Mouse (Mus musculus) embryonic fibroblast, embryonic 13.5 days (primary cell): ENCODE measurements around the gene Epn2. TPM values are rescaled to one million over a fixed set of nuclear protein-coding genes. Genes with fewer than 3 reads are reported as not detected.

Source experiments
- H3K27ac ChIP-seq: 2 replicates; pipeline ENCODE4 v1.5.1; 2012; ENCODE audit warnings: low read length, control low read depth, inconsistent platforms; ENCODE audit not compliant: insufficient read depth
- H3K4me1 ChIP-seq: 2 replicates; pipeline ENCODE4 v1.6.1; 2011; ENCODE audit warnings: low read length; ENCODE audit not compliant: control insufficient read depth, insufficient read depth
- H3K4me3 ChIP-seq: 2 replicates; pipeline ENCODE4 v1.5.1; 2011; ENCODE audit warnings: mild to moderate bottlenecking, control low read depth, low read length; ENCODE audit not compliant: insufficient read depth
- CTCF ChIP-seq: IDR thresholded peaks from 2 replicates; pipeline ENCODE4 v1.5.1; 2011; ENCODE audit warnings: mild to moderate bottlenecking, control low read depth, low read length, moderate library complexity, borderline replicate concordance; ENCODE audit not compliant: insufficient read depth
- POLR2A ChIP-seq: IDR thresholded peaks from 2 replicates; pipeline ENCODE4 v1.6.1; 2011; ENCODE audit warnings: low read depth, mild to moderate bottlenecking, control low read depth, low read length, moderate library complexity
- polyA plus RNA-seq: library from polyadenylated mRNA; stranded (reverse); fragments of >200 nt; gene quantifications from 2 replicates; pipeline ENCODE4 v1.2.4, GENCODE M21; 2011; ENCODE audit warnings: low read depth; ENCODE audit not compliant: missing spikeins, insufficient read length

The Epn2 gene
- polyA plus RNA-seq, 1 experiment: 34.8 TPM

DNA sequence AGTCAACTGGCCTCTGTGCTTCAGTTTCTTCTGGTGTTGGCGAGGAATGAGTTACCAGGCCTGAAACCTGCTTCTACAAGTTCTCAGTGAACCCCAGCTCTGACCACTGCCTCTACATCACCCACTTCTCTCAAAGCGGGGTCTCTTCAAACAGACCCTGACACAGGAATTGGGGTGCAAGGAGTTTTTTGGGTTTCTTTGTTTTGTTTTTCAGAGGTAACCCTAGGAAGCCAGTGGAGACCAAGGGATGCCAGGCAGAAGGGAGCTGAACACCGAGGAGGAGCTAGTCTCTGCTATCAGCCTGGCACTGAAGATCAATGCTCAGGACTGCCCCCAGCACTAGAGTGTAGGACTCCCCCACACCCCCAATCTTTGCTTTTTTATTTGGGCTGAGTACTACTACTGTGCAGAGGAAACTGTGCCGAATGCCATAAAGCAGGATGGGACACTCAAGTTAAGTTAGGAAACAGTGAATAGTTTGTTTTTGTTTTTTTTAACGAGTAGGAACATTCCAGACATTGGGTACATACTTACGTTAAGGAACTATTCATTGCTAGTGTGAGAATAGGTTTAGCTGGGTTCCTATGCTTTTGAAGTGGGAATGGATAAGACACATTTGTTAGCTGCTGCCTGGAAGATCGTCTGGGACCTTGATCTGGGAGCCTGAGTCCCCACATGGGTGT is 37.9 kb upstream of the Epn2 start:
- no peak for TF ChIP-seq CTCF
- no peak for TF ChIP-seq POLR2A
- Histone ChIP-seq H3K27ac (peak overlapping the region; percentile 89; the same call in 1 of the 2 replicates), H3K4me3 (no peak overlapping the region), H3K4me1 (peaks cover 9% of the 10 kb centered on the region; the same call in 1 of the 2 replicates)

- TF ChIP-seq POLR2A (no peak), CTCF (no peak)
- Histone ChIP-seq H3K27ac (peak overlapping the region; percentile 89), H3K4me1 (peaks cover 9% of the 10 kb centered on the region; the same call in 1 of the 2 replicates), H3K4me3 (no peak overlapping the region)
Measured at GRCm38 (mm10) chr11:61616523-61617292, 37.2 kb upstream of the Epn2 start.

DNA sequence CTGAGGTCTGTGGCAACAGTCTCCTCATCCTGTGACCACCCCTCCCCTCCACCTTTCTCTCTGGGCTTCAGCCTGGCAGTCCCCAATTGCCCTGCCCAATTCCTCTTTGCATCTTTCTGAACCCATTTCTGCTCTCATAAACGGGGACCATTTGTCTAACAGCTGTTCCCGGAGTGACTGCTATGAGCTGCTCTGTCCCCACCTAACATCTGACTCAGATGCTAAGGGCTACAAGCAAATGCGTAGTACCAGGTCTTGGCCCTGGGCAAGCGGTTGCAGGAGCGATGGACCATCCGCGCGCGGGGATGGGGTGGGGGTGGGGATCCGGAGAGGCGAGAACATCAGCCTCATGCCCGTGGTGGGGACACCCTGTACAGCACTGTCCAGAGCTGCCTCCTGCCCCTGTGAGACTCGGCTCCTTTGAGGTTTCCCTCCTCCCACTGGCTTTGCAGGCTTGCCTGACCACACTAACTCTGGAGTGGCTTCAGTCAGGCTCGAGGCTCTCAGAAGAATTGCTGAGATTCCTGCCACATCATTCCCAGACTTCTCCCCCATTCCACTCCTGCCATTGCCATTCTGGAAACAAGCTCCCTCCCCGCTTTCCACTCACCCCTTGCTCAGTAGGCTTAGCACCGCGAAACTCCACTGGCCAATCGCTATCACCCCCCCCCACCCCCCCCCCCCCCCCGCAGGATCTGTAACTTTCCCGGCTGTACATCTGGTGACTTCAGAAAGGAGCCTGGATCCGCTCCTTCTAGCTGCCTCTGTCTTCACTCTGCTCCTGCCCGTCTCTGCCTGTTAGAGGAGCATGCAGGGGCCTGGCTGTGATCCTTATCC is 36.4 kb upstream of the Epn2 start:
- Histone ChIP-seq H3K4me1 (peaks cover 9% of the 10 kb centered on the region; the same call in 1 of the 2 replicates), H3K27ac (peak overlapping the region; percentile 89), H3K4me3 (no peak overlapping the region)
- TF ChIP-seq CTCF (no peak), POLR2A (peak; percentile 89)

- TF ChIP-seq POLR2A (no peak), CTCF (no peak)
- no peak overlapping the region for H3K27ac ChIP-seq
- peaks cover 9% of the 10 kb centered on the region; the same call in 1 of the 2 replicates for H3K4me1 ChIP-seq
- no peak overlapping the region for H3K4me3 ChIP-seq
Measured at GRCm38 (mm10) chr11:61614401-61614800, 34.9 kb upstream of the Epn2 start.

- Histone ChIP-seq H3K27ac (no peak overlapping the region), H3K4me1 (peaks cover 6% of the 10 kb centered on the region; the same call in 1 of the 2 replicates), H3K4me3 (no peak overlapping the region)
- TF ChIP-seq POLR2A: no peak
- TF ChIP-seq CTCF: no peak
Measured at GRCm38 (mm10) chr11:61612116-61612635, 32.7 kb upstream of the Epn2 start.

DNA sequence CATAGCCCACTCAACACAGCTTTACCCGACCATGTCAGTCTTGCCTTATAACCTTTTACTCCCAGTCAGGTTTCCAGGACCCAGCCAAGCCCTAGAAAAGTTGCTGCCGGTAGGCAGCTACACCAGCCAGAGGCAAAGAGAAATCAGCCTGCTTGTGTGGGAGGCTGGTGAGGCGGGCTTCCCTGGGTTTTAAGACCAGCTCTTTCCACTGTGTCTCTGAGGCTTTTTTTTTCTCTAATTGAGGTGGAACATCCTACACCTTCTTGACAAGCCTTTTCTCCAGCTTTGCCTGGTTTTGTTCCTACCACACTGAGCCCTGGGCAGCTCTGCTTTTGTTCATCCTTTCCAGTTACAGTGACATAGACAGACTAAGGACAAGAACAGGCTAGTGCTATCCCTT is 31.7 kb upstream of the Epn2 start:
- Histone ChIP-seq H3K4me1 (no peaks in the 10 kb centered on the region), H3K4me3 (no peak overlapping the region)
- no peak for TF ChIP-seq POLR2A
- no peak for TF ChIP-seq CTCF

GRCm38 (mm10) chr11:61608072-61608471 is 28.6 kb upstream of the Epn2 start:
- Histone ChIP-seq H3K27ac (no peak overlapping the region; the same call in 1 of the 2 replicates), H3K4me1 (no peaks in the 10 kb centered on the region), H3K4me3 (no peak overlapping the region)
- no peak for TF ChIP-seq POLR2A
- TF ChIP-seq CTCF: no peak

More for the DNA sequence above, 31.7 kb upstream of the Epn2 start:
- H3K27ac ChIP-seq: no peak overlapping the region

GRCm38 (mm10) chr11:61602705-61603104 is 23.2 kb upstream of the Epn2 start:
- no peaks in the 10 kb centered on the region for H3K4me1 ChIP-seq
- TF ChIP-seq CTCF (no peak), POLR2A (no peak)
- H3K27ac ChIP-seq: no peak overlapping the region
- H3K4me3 ChIP-seq: no peak overlapping the region

DNA sequence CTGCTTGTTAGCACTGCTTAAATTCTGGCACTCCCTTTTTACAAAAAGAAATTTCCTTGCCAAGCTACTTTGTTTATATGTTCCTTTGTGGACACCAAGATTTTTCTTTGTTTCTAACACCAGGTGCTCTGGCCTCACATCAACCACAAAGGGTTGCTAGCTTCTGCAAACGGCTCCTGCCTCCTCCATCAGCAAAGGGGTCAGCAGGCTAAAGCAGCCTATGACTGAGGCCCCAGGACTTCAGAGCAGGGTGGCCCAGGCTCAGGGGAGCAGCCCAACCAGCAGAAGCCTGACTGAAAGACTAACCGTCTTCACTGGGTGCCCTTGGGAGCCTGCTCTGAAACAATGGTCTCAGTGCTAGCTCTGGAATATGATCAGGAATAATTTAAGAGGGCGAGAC is 22.0 kb upstream of the Epn2 start:
- Histone ChIP-seq H3K27ac (no peak overlapping the region), H3K4me1 (0 out of 2 replicates have a peak, but pooled peaks cover 5% of the 10 kb centered on the region), H3K4me3 (no peak overlapping the region)
- TF ChIP-seq POLR2A: no peak
- no peak for TF ChIP-seq CTCF
